Mouse (Mus musculus): ENCODE results near the gene Abtb1. TPM values are rescaled to one million over a fixed set of nuclear protein-coding genes. Genes with fewer than 3 reads are reported as not detected.

Gene Abtb1
- total RNA-seq, 4 experiments from 2014 or later = 18.8 to 27.6 (median 23.8) TPM

DNA sequence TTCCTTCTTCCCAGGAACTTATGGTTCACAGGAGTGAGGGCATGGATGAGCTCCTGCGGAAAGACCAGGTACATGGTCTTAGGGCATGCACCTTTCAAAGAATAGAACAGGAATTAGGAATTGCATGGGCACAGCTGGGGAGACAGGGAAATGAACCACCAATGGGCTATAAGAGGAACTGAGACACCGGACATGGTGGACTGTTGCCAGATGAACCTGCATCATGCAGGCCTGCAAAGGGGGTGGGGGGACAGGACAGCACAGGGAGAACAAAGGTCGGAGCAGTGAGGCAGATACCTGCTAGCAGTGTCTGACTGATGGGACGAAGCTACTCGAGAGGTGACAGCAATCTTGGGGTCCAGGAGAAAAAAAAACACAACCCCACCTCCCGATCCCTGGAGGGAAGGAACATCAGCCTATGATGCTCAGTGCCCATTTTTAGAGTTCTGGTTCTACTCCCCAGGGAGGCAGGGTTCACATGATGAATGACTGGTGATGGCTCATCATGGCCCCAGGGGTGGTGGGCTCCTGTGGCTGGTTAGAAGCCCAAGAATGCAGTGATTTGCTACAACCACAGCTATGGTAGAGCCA, 11.6 kb downstream of the Abtb1 start:
- no peak for DNase-seq (ENCODE audit: low spot score)

DNA sequence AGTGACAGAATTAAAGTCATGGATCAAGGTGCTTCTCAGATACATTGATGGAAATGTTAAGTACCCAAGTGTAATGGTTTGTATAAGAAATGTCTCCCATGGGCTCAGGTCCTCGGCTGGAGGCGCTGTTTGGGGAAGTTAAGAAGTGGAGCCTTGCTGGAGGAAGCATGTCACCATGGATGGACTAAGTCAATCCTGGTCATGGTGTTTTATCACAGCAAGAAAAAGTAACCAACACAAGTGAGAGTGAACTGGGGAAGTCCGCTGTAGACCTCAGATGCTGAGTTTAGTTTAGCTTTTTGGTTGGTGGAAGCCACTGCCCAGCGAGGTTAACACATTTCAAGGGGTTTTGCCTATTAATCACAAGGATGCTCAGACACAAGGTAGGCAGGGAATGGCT, 12.2 kb downstream of the Abtb1 start:
- no peak for DNase-seq (ENCODE audit: low spot score)

DNA sequence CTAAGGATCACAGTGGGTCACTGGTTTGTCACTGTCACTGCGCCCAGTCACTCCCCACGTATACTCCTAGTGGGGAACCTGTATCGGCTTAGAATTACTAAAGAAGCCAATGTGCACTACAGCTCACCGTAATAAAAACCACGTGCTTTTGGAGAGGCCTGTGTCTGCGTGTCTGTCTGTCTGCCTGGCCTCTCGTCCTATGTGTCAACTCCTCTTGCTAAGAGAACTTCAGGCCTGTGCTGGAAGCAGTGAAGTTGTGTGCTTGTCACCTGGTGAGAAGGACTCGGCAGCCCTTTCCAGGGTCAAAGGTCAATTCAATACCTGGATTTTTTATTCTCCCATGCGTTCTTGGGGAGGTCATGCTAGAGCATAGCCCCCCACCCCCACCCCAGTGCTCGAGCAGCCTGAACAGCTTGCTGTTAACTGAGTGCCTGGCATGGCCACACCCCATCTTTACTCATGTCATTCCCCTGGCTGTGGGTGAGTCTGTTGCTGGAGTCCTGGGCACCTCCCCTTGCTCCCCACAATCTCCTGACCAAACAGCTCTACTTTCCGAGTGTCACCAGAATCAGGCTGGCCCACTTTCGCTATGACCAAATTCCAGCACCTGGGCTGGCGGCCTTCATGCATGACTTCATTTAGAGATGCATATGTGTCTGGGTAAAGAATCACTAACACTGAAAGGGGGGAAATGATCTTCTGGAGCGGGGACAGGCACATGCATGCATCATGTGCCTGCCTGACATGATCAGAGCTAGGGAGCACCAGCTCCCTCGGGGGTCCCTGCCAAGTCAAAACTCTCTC, 13.4 kb downstream of the Abtb1 start:
- no peak for DNase-seq (ENCODE audit: low spot score)

DNA sequence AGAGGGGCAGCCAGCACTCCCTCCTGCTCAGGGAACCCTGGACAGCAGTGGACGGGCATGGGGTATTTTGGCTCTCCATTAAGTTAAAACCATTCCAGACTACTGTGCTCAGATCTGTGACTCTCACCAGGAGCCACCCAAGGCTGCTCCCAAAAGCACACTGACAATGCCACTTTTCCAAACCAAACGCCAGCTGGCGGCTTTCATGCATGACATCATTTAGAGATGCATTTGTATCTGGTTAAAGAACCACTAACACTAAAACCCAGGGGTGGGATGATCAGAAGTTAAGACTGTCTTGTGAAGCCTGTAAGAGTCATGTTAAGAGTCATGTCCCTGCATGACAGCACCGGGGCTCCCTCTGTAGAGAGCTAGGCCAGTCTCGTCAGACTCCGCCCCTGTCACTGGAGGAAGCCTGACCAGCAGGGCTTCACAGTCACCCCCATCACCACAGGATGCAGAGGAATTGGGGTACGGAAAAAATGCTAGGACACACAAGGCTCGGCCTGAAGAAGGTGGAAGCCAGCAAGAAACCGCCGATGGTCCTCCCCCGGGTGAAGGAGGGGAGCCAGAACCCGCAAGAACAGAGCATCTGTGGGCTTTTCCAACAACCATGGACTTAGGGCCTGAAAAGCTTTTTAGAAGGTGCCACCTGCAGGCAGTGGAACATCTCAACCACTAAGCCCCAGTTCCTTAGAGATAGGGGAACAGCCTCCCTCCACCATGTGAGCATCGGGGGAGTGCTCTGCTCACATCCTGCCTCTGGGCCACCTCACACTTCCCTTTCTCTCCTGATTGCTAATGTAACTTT, 14.2 kb downstream of the Abtb1 start:
- DNase-seq (ENCODE audit: low spot score) = no peak

DNA sequence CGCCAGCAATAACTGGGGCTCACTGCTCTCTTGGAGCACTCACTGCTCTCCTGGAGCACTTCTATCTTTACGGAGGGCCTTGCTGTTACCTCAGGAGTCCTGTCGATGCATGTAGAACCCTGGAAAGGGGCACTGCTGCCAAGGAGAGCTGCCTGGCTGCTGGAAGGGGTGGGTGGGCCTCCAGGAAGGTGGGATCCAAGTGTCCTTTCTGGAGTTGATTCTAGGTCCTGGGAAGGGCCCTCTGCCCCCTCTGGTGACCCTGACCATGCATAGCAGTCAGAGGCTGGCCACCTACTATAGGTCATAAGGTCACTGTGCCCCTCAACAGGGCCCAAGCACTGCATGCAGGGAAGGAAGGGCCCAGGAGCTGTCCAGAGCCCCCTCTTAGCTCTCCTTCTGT, 14.8 kb downstream of the Abtb1 start:
- no peak for DNase-seq (ENCODE audit: low spot score)

DNA sequence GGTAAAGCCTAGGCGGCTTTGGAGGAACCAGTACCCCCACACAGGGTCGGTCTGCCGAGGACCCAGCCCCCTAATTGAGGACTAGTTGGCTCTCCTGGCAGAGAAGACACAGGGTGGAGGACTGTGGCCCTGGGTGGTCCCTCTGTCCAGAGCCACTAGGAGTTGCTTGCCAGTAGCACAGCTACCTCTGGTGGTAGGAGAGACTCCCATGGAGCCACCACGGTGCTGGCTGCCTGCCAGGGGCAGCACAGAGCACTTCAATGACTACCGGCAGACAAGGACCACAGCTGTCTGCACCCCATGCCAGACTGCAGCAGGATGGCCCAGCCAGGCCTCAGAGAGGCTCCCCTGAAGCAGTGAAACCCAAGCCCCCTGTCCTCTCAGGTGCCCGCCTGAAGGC, 15.2 kb downstream of the Abtb1 start:
- peak; percentile 41 for DNase-seq (ENCODE audit: low spot score)

DNA sequence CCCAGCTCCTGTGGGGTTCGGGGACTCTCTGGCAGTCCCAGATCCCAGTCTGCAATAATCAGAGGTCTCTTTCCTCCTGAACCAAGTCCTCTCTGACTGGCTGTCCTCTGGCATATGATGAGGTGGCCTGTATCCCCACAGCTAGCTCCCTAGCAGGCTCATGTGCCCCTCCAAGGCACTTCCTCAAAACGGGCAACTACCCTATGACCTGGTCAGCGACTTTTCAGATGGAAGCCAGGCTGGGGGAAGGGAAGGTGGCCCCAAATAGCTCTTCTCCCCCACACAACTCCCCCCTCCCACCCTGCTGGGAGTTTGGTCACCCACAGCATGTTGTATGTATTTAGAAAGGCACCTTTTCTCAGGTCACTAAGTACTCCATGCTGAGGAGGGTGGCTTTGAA, 15.7 kb downstream of the Abtb1 start:
- no peak for DNase-seq (ENCODE audit: low spot score)

DNA sequence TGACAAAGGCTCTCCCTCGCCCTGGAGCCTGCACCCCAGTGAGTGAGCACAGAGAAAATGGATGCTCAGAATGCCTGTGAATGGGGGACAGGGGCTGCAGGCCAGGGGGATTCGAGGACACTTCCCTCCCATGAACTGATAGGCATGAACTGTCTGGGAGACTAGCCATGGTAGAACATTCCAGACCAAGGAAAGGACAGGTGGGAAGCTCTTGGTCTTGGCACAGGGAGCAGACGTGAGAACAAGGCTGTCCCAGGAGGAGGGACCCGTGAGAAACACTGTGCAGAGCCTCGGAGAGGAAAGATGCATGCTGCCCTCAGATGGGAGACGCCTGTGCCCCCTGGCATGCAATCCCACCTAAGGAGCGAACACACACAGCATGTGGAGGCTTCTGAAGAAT, 17.6 kb downstream of the Abtb1 start:
- DNase-seq (ENCODE audit: low spot score) = no peak

DNA sequence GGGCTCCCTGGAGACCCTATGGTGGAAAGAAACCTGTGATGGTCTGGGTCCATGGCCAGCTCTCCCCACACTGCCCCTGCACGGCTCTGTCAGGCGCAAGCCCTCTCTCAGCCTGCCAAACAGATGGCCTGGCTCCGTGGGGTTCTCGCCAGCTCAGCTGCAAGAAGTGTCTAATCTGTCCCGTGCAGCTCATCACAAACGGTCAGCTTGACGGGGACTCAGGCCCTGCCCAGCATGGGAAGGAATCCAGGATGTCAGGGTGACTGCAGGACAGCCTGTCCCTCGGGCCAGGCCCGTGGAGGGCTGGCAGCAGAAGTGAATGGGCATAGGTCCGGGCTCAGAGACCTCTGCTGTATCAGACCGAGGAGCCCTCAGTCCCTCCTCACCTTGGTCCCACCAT, 19.9 kb downstream of the Abtb1 start:
- peak; percentile 77 for DNase-seq (ENCODE audit: low spot score)

DNA sequence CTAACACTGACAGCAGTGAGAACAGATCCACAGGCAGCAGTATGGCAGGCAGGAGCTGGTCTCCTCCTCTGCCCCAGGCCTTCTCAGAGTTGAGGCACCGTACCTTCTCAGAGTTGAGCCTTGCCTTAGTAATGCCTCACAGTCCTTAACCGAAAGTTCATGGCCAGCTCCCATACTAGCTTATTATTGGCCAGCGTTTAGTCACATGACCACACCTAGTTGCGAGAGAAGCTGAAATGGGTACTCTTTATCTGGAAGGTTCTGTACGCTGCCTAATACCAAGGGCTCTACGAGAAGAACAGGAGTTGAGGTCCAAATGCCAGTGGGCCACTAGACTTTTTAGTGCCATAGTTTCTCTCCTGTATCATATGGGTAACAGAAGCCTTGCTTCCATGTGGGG, 20.5 kb downstream of the Abtb1 start:
- no peak for DNase-seq (ENCODE audit: low spot score)

DNA sequence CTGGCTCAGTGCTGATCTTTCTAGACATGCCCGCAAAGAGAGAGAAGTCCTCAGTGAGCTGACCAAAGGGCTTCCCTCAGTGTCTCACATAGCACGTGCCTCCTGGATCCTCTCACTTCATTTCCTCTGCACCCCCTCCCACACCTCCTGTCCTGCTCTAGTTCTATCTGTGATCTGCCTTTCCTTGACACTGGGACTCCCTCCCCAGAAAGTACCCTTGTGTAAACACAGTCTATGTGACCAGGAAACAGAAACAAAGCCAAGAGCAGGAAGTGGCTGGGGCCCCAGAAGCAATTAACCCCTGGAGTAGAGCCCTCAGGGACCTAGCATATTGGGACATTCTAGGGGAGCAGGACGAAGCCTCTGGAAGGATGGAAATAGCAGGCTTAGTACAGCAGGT, 20.9 kb downstream of the Abtb1 start:
- peak; percentile 46 for DNase-seq (ENCODE audit: low spot score)

DNA sequence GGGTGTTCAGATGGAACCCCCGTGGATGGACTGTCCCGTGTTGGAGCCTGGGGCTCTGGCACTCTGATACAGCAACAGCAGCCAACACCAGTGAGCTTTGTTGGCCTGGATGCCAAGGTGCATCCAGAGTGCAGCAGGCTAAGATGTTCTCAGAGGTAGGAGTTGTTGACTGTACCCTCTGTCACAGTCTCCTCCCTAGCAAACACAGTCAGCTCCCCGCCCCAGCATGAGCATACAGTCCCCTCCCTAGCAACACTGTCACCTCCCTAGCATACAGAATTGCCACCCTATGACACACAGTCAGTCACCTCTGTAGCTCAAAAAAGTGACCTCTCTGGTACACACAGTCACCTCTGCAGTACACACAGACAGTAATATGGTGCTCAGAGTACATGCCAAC, 24.9 kb downstream of the Abtb1 start:
- DNase-seq (ENCODE audit: low spot score) = no peak

DNA sequence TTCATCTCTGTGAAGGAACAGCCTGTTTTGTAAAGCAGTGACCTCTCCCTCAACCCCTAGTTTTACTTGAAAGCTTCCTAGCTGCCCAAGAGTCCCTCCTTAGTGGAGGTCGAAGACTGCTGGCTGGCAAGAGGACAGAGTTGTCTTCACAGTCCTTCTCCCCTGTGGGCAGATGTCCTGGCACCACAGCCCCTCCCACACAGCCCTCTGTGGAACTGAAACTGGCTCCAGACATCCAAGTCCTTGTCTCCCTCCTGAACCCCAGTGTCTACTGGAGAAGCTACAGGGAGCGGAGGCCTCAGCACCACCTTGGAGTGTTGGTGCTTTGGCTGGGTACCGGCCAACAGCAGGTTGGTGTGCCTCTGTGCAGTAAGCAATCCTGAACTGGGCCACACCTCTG, 26.3 kb downstream of the Abtb1 start:
- DNase-seq (ENCODE audit: low spot score) = no peak

DNA sequence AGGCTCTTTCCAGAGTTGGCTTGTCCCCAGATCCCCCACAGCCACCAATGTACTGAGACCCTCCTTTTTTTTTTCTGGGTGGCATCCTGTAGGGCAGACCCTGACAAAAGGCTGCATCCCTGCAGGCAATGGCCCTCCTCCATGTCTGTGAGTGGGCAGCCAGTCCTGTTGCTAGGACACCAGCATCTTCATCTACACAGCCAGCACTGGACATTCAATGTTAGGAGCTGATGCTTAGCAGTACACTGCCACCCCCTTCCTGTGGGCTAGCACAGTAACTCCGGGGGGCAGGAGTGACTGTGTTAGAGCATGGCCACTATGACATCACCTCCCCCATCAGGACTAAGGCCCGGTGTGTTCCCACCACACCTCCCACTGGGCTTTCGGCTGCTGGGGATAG, 26.7 kb downstream of the Abtb1 start:
- no peak for DNase-seq (ENCODE audit: low spot score)

DNA sequence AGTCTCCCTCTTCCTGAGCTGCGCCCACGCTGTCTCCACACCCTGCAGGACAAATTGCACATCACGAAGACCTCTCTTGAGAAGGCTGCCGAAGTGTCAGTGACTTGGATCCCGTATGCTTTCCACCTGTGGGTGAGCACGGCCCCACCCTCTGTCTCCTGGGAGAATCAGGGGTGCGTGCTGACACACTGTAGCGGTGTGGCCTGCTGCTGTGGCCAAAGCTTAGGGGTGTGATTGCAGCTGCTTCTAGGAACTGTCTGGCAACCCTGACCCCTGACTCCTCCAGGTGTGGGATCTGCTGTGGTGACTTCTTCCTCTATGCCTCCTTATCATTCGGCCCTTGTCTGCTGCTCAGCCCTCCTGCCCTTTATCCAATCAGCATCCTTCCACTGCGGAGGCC, 28.0 kb downstream of the Abtb1 start:
- DNase-seq (ENCODE audit: low spot score) = no peak

DNA sequence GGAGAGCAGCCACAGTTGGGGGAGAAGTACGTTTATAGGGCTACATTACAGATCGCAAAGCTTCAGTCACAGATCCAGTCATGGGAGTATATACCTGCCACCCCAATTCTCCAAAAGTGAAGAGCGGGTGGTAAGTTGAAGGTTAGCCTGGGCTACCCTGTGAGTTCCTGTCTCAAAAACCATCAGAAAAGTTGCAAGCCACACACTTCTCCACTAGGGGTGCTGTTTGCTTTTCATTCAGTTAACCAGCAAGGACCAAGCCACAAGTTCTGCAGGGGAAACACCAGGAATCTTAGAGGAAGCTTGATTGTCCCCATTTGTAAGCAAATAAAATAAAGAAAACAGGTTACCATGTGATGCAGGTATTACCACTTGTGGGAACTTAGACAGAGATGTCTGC, 28.9 kb downstream of the Abtb1 start:
- DNase-seq (ENCODE audit: low spot score) = peak; percentile 64

DNA sequence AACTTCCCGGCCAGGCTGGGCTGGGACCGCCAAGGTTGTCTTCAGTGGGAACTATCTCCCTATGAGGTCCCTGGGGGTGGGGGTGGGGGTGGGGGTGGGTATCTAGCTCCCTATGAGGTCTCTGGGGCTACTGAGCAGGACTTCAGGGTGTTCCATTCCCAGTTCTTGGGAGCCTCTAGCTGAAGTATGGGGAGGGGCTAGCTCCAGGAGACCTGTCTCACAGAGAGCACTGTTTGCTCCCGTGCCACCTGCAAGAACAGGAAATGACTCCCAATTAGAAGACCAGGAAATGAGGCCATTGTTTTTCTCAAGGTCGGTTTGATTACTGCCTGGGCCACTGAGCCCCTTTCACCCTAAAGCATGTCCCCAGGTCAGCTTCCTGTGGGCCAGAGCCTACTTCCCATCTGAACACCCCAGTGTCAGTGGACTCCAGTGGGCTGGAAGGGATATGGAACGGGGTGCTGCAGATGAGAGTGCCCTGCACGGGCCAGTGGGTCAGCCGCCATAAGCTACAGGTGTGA, 29.8 kb downstream of the Abtb1 start:
- DNase-seq (ENCODE audit: low spot score) = peak; percentile 42

DNA sequence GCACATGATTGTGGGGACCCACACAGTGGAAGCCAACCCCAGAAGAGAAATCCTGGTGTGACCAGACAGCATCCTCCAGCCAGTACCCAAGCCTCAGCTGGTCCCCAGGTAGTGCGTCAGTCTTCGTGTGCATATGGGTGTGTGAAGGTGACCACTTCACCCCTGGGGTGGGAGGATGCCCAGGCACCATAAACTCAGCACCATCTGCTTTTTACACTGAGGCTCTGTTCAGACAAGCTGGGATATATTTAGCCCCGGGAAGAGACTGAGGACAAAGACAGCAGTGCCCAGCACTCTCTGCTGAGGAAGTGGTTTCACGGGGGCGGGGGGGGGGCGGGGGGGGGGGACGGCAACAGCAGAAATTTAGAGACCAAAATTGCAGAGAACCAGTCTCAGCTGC, 30.4 kb downstream of the Abtb1 start:
- DNase-seq (ENCODE audit: low spot score) = no peak

DNA sequence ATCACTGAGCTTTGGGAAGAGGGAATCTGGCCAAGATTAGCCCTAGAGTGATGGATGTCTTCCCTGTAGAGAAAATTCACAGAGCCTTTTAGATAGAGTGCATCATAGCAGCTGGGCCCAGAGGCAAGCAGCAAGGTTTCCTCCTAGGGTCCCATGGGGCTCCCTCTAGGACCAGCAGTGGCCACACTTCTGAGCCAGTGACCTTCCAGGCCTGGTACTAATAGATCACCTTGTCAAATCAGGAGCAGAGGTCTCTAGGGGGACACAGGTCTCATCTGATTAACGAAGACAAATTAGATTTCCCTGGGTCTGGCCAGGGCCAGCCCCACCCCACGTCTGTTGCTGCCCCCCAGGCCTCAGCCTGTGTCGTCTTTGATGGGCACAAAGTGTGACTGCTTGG, 31.5 kb downstream of the Abtb1 start:
- no peak for DNase-seq (ENCODE audit: low spot score)

DNA sequence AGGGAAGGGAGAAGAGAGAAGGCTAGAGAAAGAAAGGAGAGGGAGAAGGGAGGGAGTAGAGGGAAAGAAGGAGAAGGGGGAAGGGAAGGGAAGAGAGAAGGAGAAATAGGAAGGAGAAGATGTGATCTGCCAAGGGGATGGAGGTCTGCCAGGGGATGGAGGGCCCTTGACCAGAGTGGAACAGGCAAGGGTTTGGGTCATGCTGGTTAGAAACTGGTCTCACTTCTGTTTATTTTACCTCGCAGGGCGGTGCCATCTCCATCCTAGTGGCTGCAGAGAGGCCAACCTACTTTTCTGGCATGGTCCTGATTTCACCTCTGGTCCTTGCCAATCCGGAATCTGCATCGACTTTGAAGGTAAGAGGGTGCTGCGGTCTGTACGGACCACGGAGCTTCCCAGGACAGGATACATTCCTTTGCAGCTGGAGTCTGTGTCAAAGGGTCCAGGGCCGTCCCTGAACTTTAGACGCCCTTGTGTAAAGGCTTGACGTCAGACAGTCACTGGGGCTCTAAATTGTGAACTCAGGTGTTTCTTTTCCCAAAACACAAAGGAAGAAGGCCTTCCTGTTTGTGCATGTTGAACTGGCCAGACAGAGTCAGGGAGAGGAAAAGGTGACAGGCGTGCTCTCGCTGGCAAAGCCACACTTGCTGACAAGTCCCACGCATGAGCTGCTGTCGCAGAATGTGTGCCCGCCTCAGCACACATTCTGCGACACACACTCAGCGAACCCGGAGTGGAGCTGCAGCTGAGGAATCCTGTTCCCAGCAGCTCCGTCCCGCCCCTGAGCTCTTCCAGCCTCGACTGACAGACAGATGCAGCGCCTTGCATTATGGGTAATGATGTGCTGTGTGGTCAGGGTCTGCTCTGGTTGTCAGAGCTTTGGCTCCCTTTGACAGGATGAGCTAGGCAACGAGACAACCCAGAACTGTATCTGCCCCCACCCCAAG, 32.4 kb downstream of the Abtb1 start:
- DNase-seq (ENCODE audit: low spot score) = peak; percentile 52

DNA sequence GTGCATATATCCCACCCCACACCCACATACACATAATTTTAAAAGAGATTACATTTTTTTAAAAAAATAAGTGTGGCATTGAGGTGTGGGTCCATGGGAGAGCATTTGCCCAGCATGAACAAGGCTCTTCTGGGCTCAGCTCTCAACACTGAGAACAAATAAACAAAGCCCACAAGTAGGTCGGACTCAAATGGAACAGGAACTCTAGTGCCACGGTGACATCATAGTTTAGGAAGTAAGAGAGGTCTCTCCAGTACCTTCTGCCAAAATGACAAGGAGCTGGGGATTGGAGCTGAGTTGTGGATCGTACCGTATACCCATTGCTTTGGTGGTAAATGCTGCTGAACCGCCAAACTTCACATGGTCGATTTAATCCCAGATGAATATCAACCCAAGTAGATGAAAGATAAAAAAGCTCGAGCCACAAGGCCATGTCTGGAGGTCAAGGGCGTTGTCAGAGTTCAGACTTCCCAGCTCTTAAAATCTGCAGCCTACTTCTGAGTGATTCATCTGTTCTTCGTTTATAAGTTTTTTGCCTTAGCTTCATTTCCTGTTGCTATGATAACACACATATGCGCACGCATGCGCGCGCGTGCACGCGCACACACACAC, 36.7 kb downstream of the Abtb1 start:
- DNase-seq (ENCODE audit: low spot score) = no peak

Data from heart, adult 8-10 months (tissue).